In genomic region chr14:79331936-79332335, GRCm38 (mm10) we compare ENCODE assay signal across 11 mouse cellular contexts. TPM values are rescaled to one million over a fixed set of nuclear protein-coding genes. Genes with fewer than 3 reads are reported as not detected.
DNase-seq lines count a peak whose midpoint lies in the region; ATAC-seq and TF ChIP-seq lines count a peak whose summit lies in the region.
"Had no signal": no experiment of that assay in that cellular context is flagged by ENCODE, and none has a peak within 500 bp of the region (broad histone marks: within the 10 kb centered on the region; RNA-seq: fewer than 3 reads in every experiment).

No protein-coding gene starts in this region.

- no peaks in the 10 kb centered on the region for H3K9me3 ChIP-seq in liver, embryonic 11.5 days (ENCODE audit: control insufficient read depth, low read length)
- no peaks in the 10 kb centered on the region for H3K9me3 ChIP-seq in embryonic facial prominence, embryonic 10.5 days
- H3K9me3 ChIP-seq in liver, embryonic 14.5 days (ENCODE audit: control insufficient read depth, low read length) = no peaks in the 10 kb centered on the region

- no peaks in the 10 kb centered on the region for H3K27me3 ChIP-seq in liver, embryonic 11.5 days (replicated peaks; ENCODE audit: control insufficient read depth, insufficient read depth, low read length)
- H3K27me3 ChIP-seq in embryonic facial prominence, embryonic 10.5 days (replicated peaks; ENCODE audit: low read depth, poor library complexity, severe bottlenecking) = no peaks in the 10 kb centered on the region
- no peaks in the 10 kb centered on the region for H3K27me3 ChIP-seq in liver, embryonic 14.5 days (ENCODE audit: control insufficient read depth, insufficient read depth, low read length)
- H3K27me3 ChIP-seq: Patski had no signal

- no peak for DNase-seq in liver, embryonic 11.5 days (ENCODE audit: low spot score)
- DNase-seq in liver = no peak
- no peak for DNase-seq in embryonic facial prominence, embryonic 10.5 days (ENCODE audit: low spot score)
- DNase-seq in heart, adult 9 months (ENCODE audit: low spot score in 2 of 2) = peak; percentile 13 to 28
- no peak for DNase-seq in liver, embryonic 14.5 days (ENCODE audit: low read depth in 3 of 3, low spot score in 3 of 3)
- no peak for DNase-seq in left cerebral cortex, adult 18-20 months (ENCODE audit: low spot score in 2 of 2)
- no peak for DNase-seq in thymus, postnatal 10 days (ENCODE audit: low spot score in 2 of 2)
- DNase-seq: embryo, embryonic 11 days; gastrocnemius, postnatal 14 days; layer of hippocampus, adult 9-11 months had no signal

- peaks cover 11% of the 10 kb centered on the region for H3K36me3 ChIP-seq in liver, embryonic 11.5 days (ENCODE audit: control insufficient read depth, insufficient read depth, low read length)
- H3K36me3 ChIP-seq in embryonic facial prominence, embryonic 10.5 days (replicated peaks) = peaks cover 46% of the 10 kb centered on the region
- H3K36me3 ChIP-seq in liver, embryonic 14.5 days (replicated peaks; ENCODE audit: control insufficient read depth, insufficient read depth, low read depth) = peaks cover 18% of the 10 kb centered on the region

- peak overlapping the region; percentile 63 for H3K4me2 ChIP-seq in liver, embryonic 11.5 days
- H3K4me2 ChIP-seq in liver, embryonic 14.5 days (ENCODE audit: low read depth) = peak overlapping the region; percentile 82

- H3K9ac ChIP-seq in liver, embryonic 11.5 days (ENCODE audit: low read depth, low read length) = no peak overlapping the region
- H3K9ac ChIP-seq in liver, embryonic 14.5 days (replicated peaks) = peak overlapping the region; percentile 14; the same call in 1 of the 2 replicates

- TF ChIP-seq EP300 in liver, embryonic 14.5 days (IDR thresholded peaks at IDR 0.05; ENCODE audit: low read depth) = no peak

- peak overlapping the region; percentile 41; the same call in 1 of the 2 replicates for H3K27ac ChIP-seq in liver, embryonic 11.5 days (ENCODE audit: low read depth, low read length)
- peak overlapping the region; percentile 63 for H3K27ac ChIP-seq in embryonic facial prominence, embryonic 10.5 days (replicated peaks)
- H3K27ac ChIP-seq in liver, embryonic 14.5 days = peak overlapping the region; percentile 26

- H3K4me1 ChIP-seq in liver, embryonic 11.5 days (replicated peaks; ENCODE audit: control insufficient read depth, insufficient read depth, low read length) = peaks cover 10% of the 10 kb centered on the region
- H3K4me1 ChIP-seq in embryonic facial prominence, embryonic 10.5 days = peaks cover 14% of the 10 kb centered on the region
- H3K4me1 ChIP-seq in liver, embryonic 14.5 days (replicated peaks; ENCODE audit: control insufficient read depth in 2 of 2, insufficient read depth in 2 of 2, low read length in 1 of 2) = peaks cover 10 to 13% of the 10 kb centered on the region in 2 experiments

- 64% methylated on average over 7 of the region's 7 CpGs for WGBS in liver, embryonic 11.5 days
- 73% methylated on average over 7 of the region's 7 CpGs for WGBS in embryonic facial prominence, embryonic 10.5 days
- 52% methylated on average over 7 of the region's 7 CpGs for WGBS in liver, embryonic 14.5 days (ENCODE audit: insufficient replicate concordance)

- no peak for ATAC-seq in liver, embryonic 11.5 days (replicated peaks; ENCODE audit: low FRiP score)
- no peak for ATAC-seq in liver, embryonic 14.5 days (ENCODE audit: insufficient read depth)
- ATAC-seq: Patski had no signal

- no peak overlapping the region for H3K4me3 ChIP-seq in liver, embryonic 11.5 days (ENCODE audit: low read depth, low read length)
- H3K4me3 ChIP-seq in embryonic facial prominence, embryonic 10.5 days = no peak overlapping the region
- H3K4me3 ChIP-seq in liver, embryonic 14.5 days (ENCODE audit: insufficient read depth in 1 of 2, low read depth in 2 of 2, low read length in 2 of 2) = no peak overlapping the region; a peak in 1 of 4 replicates

- no peak for TF ChIP-seq CTCF in liver, embryonic 14.5 days (IDR thresholded peaks at IDR 0.05; ENCODE audit: low read depth)

RNA-seq across cellular contexts. Expression of gene Rgcc, which starts 30.5 kb away (rescaled TPM):
- polyA plus RNA-seq in liver, embryonic 11.5 days (2014; fragmentation: Nextera tagmentation; extraction: Ambion mirVana) = 233 and 245 TPM in 2 replicates
- 30.3 and 48.2 TPM in 2 replicates for polyA plus RNA-seq in embryonic facial prominence, embryonic 10.5 days (2016; fragmentation: Nextera tagmentation; extraction: Ambion mirVana)
- 226 and 293 TPM in 2 replicates for polyA plus RNA-seq in liver, embryonic 14.5 days (2012; rRNA removed)
- polyA plus RNA-seq in liver, embryonic 14.5 days (2014; fragmentation: Nextera tagmentation; extraction: Ambion mirVana) = 357 and 375 TPM in 2 replicates
- total RNA-seq in left cerebral cortex, adult 18-20 months (2021) = 10 to 100 TPM; 29.7 to 33.7 TPM

RNA-seq across cellular contexts. Expression of gene Naa16, which starts 58.6 kb away (rescaled TPM):
- polyA plus RNA-seq in liver, embryonic 11.5 days (2014; fragmentation: Nextera tagmentation; extraction: Ambion mirVana) = 59.8 and 61.6 TPM in 2 replicates
- polyA plus RNA-seq in embryonic facial prominence, embryonic 10.5 days (2016; fragmentation: Nextera tagmentation; extraction: Ambion mirVana) = 46.8 and 50.6 TPM in 2 replicates
- 4.6 and 9.1 TPM in 2 replicates for polyA plus RNA-seq in liver, embryonic 14.5 days (2012; rRNA removed)
- 24.2 and 26.7 TPM in 2 replicates for polyA plus RNA-seq in liver, embryonic 14.5 days (2014; fragmentation: Nextera tagmentation; extraction: Ambion mirVana)
- 10 to 100 TPM; 12.9 to 16.9 TPM for total RNA-seq in left cerebral cortex, adult 18-20 months (2021)

Comparison
In these comparisons a context has a peak if more than half of its experiments do, and no peak if none do; other contexts are left out.
1. DNase-seq: peak in heart, adult 9 months (2 of 2); none in liver, embryonic 11.5 days (single experiment), liver (single experiment), embryonic facial prominence, embryonic 10.5 days (single experiment), liver, embryonic 14.5 days (0 of 3), left cerebral cortex, adult 18-20 months (0 of 2) and thymus, postnatal 10 days (0 of 2).
2. Peak in every context shown above with its lines, with median percentiles within 50 percentile points of each other: H3K27ac ChIP-seq.